Mouse (Mus musculus) myocyte (in vitro differentiated cells): ENCODE measurements around the gene Arhgef3.

Experiments
- CEBPB ChIP-seq: IDR thresholded peaks from 2 replicates; pipeline ENCODE4 v1.6.1; 2011; ENCODE audit warnings: mild to moderate bottlenecking, moderate library complexity; ENCODE audit not compliant: poor library complexity, insufficient read depth, severe bottlenecking
- E2F4 ChIP-seq: IDR thresholded peaks from one replicate; pipeline ENCODE4 v1.6.1; 2011; ENCODE audit warnings: mild to moderate bottlenecking, control low read depth, moderate library complexity; ENCODE audit not compliant: insufficient read depth
- MAX ChIP-seq: IDR thresholded peaks from one replicate; pipeline ENCODE4 v1.6.1; 2011; ENCODE audit warnings: low read depth, mild to moderate bottlenecking, control low read depth
- MYOD1 ChIP-seq, 3 experiments: IDR thresholded peaks; one replicate each; pipeline ENCODE4 v1.6.1; 2011; ENCODE audit warnings: control low read depth in 2 of 3, low read depth in 2 of 3, mild to moderate bottlenecking in 2 of 3, moderate library complexity in 1 of 3; ENCODE audit not compliant: insufficient read length in 2 of 3, control insufficient read depth in 1 of 3
- MYOG ChIP-seq, 3 experiments: IDR thresholded peaks; one replicate each; pipeline ENCODE4 v1.6.1; 2011; ENCODE audit warnings: control low read depth in 2 of 3, low read depth in 2 of 3, mild to moderate bottlenecking in 2 of 3; ENCODE audit not compliant: insufficient read length in 2 of 3, control insufficient read depth in 1 of 3, insufficient read depth in 1 of 3
- POLR2A ChIP-seq: IDR thresholded peaks from one replicate; pipeline ENCODE4 v1.6.1; 2011; ENCODE audit warnings: low read depth, mild to moderate bottlenecking, control low read depth, moderate library complexity; ENCODE audit not compliant: insufficient read length
- POLR2AphosphoS2 ChIP-seq: IDR thresholded peaks from one replicate; pipeline ENCODE4 v1.6.1; 2011; ENCODE audit warnings: low read depth, control low read depth; ENCODE audit not compliant: insufficient read length
- SRF ChIP-seq: IDR thresholded peaks from one replicate; pipeline ENCODE4 v1.6.1; 2011; ENCODE audit warnings: low read depth; ENCODE audit not compliant: control insufficient read depth, insufficient read length
- TCF12 ChIP-seq: IDR thresholded peaks from one replicate; pipeline ENCODE4 v1.6.1; 2011; ENCODE audit warnings: mild to moderate bottlenecking, control low read depth; ENCODE audit not compliant: poor library complexity, insufficient read depth, severe bottlenecking
- TCF3 ChIP-seq: IDR thresholded peaks from one replicate; pipeline ENCODE4 v1.6.1; 2011; ENCODE audit warnings: low read depth, control low read depth; ENCODE audit not compliant: insufficient read length
- USF1 ChIP-seq: IDR thresholded peaks from one replicate; pipeline ENCODE4 v1.6.1; 2011; ENCODE audit warnings: low read depth, mild to moderate bottlenecking, control low read depth, moderate library complexity

DNA sequence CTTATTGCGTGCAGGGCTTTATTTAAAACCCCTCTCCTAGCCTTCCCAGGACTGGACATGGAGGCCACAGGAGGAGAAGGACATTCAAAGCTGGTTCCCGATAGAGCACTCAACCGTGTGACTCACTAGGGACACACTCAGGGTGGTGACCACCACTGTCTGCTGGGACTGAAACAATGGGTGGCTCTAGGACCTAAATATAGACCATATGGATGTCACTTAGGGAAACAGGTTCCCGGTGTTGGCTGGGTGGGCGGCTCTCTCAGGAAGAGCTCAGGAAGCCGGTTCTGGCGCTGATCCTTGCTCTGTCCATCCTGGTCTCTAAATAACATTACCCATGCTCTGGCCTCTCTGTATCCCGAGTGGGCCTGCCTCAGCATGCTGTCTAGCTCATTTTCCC lies 127.6 kb downstream of the Arhgef3 start:
- TF ChIP-seq POLR2A (no peak), TCF12 (no peak), USF1 (no peak), MYOD1 (IDR thresholded peaks at IDR 0.05; ENCODE audit: control insufficient read depth in 1 of 3, insufficient read length in 2 of 3, low read depth in 2 of 3) (no peak), CEBPB (no peak), E2F4 (no peak), POLR2AphosphoS2 (no peak), MYOG (IDR thresholded peaks at IDR 0.05; ENCODE audit: control insufficient read depth in 1 of 3, insufficient read depth in 1 of 3, insufficient read length in 2 of 3, low read depth in 2 of 3) (no peak), MAX (no peak), TCF3 (no peak), SRF (no peak)
